Mouse (Mus musculus) heart, adult 2 months (tissue): ENCODE data around the gene Cib3.

ENCODE experiments used
- CTCF ChIP-seq: fragments of 200-600 bp; IDR thresholded peaks from 2 replicates; pipeline ENCODE4 v1.8.1; 2022; ENCODE audit warnings: antibody characterized with exemption, mild to moderate bottlenecking, moderate library complexity
- EP300 ChIP-seq: fragments of 200-500 bp; IDR thresholded peaks from 2 replicates; pipeline ENCODE4 v1.6.1; 2011; ENCODE audit warnings: low read depth, low read length, control low read depth; ENCODE audit not compliant: insufficient read depth
- POLR2A ChIP-seq: fragments of 200-500 bp; IDR thresholded peaks from 2 replicates; pipeline ENCODE4 v1.6.1; 2011; ENCODE audit warnings: mild to moderate bottlenecking, low read depth, low read length, control low read depth; ENCODE audit not compliant: insufficient read depth

DNA sequence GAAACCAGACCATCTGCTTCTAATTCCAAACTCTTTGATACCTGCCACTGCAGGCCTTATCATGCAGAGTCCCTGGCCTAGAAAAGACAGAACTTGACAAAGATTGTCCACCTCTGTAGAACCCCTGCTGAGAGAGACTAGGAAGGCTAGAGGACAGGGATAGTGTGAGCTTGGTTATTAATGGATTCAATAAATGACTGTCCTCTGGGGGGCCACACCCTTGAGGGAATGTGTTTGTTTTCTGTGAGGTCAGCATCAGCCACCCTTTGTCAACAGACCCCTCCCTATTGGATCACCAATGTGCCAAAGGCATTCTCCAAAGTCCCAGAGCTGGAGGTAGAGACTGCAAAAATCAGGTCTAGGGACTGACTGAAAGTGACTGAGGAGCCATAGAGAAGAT is 20.6 kb downstream of the Cib3 start:
- TF ChIP-seq EP300 (no peak), POLR2A (no peak), CTCF (no peak)
